Mouse (Mus musculus) liver, embryonic 11.5 days (tissue): Measurements from ENCODE around the gene Cradd. TPM values are rescaled to one million over a fixed set of nuclear protein-coding genes. Genes with fewer than 3 reads are reported as not detected.

Experiments used
- ATAC-seq: fragments of 200-750 bp; cut with Nextera tagmentation; replicated peaks from 2 replicates; pipeline ENCODE4 v1.8.0; 2017; ENCODE audit warnings: moderate number of reproducible peaks, mild to moderate bottlenecking, moderate TSS enrichment, moderate library complexity; ENCODE audit not compliant: low FRiP score
- DNase-seq: peaks from one replicate; pipeline ENCODE4 v3.0.0-alpha.2; 2017; ENCODE audit warnings: low spot score
- H3K27ac ChIP-seq: fragments of 300-500 bp; sonication (generic); 2 replicates; pipeline ENCODE4 v1.5.1; 2014; ENCODE audit warnings: mild to moderate bottlenecking, low read depth, low read length, control low read depth
- H3K27me3 ChIP-seq: fragments of 300-500 bp; sonication (generic); replicated peaks from 2 replicates; pipeline ENCODE4 v1.6.1; 2014; ENCODE audit warnings: low read length, mixed read lengths; ENCODE audit not compliant: control insufficient read depth, insufficient read depth
- H3K36me3 ChIP-seq: fragments of 300-500 bp; sonication (generic); 2 replicates; pipeline ENCODE4 v1.6.1; 2014; ENCODE audit warnings: mild to moderate bottlenecking, low read length, moderate library complexity, mixed read lengths; ENCODE audit not compliant: control insufficient read depth, insufficient read depth
- H3K4me1 ChIP-seq: fragments of 300-500 bp; sonication (generic); replicated peaks from 2 replicates; pipeline ENCODE4 v1.6.1; 2014; ENCODE audit warnings: low read length, mixed read lengths; ENCODE audit not compliant: control insufficient read depth, insufficient read depth
- H3K4me2 ChIP-seq: fragments of 300-500 bp; sonication (generic); 2 replicates; pipeline ENCODE4 v1.6.1; 2014; ENCODE audit warnings: mild to moderate bottlenecking, control low read depth, moderate library complexity
- H3K4me3 ChIP-seq: fragments of 300-500 bp; sonication (generic); 2 replicates; pipeline ENCODE4 v1.5.1; 2014; ENCODE audit warnings: low read depth, low read length, control low read depth
- H3K9ac ChIP-seq: fragments of 300-500 bp; sonication (generic); 2 replicates; pipeline ENCODE4 v1.6.1; 2014; ENCODE audit warnings: low read depth, low read length, control low read depth
- H3K9me3 ChIP-seq: fragments of 300-500 bp; sonication (generic); 2 replicates; pipeline ENCODE4 v1.6.1; 2016; ENCODE audit warnings: low read length, inconsistent platforms, mixed read lengths; ENCODE audit not compliant: control insufficient read depth
- WGBS: fragments of 180-500 bp; shearing (Covaris S2); extraction: QIAGEN DNeasy Blood & Tissue Kit; methylation state at CpG from one replicate; pipeline ENCODE4 v1.1.7; 2014; 5-methylcytosine and 5-hydroxymethylcytosine counted together
- polyA plus RNA-seq: library from polyadenylated mRNA; unstranded; fragments of >200 nt; fragmentation: Nextera tagmentation; extraction: Ambion mirVana; gene quantifications from 2 replicates; pipeline ENCODE4 v1.2.1, GENCODE M21; 2014

Cradd gene
- polyA plus RNA-seq, 1 experiment from 2014 or later: 10.5 TPM

DNA sequence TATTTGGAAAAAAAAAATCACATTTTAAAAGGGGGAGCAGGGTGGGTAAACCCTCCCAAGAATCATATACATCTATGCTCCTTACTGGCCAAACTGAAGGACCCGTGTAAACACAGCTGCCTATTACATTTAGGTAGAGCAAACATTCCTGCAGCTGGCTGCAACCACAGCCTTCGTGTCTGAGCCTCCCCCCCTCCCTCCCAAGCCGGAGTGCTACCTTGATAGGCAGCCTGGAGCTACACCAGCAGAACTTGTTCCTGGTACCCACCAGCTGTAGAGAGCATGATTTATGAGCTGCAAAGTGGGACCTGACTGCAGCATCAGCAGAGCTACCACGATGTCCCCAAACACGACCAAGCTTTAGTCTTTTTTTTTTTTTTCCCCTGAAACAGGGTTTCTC, 9.9 kb downstream of the Cradd start:
- 31% methylated on average over 5 of the region's 5 CpGs for WGBS
- Histone ChIP-seq H3K9ac (no peak overlapping the region), H3K4me2 (no peak overlapping the region), H3K27ac (no peak overlapping the region), H3K36me3 (no peaks in the 10 kb centered on the region), H3K9me3 (no peaks in the 10 kb centered on the region), H3K4me3 (no peak overlapping the region), H3K4me1 (peaks cover 10% of the 10 kb centered on the region), H3K27me3 (no peaks in the 10 kb centered on the region)
- DNase-seq (no peak), ATAC-seq (no peak)

DNA sequence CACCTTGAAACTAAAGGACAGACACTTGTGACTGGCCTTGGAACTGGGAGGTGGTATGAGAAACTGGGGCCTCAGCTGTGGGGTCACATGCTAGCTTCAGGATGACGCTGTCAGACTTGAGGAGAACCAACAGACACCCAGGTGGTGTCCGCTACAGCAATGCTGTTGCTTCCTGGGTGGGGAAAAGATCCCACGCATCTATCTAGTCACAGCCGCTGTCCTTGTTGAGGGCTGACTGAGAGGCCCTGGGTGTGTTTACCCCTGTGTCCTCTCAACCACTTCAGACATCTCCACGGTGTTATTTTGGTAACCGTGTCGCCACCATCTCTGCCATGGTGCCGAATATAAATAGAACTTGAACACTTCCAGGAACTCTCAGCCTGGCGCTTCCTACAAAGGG, 10.4 kb downstream of the Cradd start:
- peaks cover 10% of the 10 kb centered on the region for H3K4me1 ChIP-seq
- WGBS: 57% methylated on average over 9 of the region's 9 CpGs
- H3K9ac ChIP-seq: no peak overlapping the region
- no peak overlapping the region for H3K4me2 ChIP-seq
- H3K27me3 ChIP-seq: no peaks in the 10 kb centered on the region
- no peaks in the 10 kb centered on the region for H3K9me3 ChIP-seq
- no peaks in the 10 kb centered on the region for H3K36me3 ChIP-seq
- no peak overlapping the region for H3K4me3 ChIP-seq
- ATAC-seq: no peak
- H3K27ac ChIP-seq: no peak overlapping the region
- DNase-seq: no peak

DNA sequence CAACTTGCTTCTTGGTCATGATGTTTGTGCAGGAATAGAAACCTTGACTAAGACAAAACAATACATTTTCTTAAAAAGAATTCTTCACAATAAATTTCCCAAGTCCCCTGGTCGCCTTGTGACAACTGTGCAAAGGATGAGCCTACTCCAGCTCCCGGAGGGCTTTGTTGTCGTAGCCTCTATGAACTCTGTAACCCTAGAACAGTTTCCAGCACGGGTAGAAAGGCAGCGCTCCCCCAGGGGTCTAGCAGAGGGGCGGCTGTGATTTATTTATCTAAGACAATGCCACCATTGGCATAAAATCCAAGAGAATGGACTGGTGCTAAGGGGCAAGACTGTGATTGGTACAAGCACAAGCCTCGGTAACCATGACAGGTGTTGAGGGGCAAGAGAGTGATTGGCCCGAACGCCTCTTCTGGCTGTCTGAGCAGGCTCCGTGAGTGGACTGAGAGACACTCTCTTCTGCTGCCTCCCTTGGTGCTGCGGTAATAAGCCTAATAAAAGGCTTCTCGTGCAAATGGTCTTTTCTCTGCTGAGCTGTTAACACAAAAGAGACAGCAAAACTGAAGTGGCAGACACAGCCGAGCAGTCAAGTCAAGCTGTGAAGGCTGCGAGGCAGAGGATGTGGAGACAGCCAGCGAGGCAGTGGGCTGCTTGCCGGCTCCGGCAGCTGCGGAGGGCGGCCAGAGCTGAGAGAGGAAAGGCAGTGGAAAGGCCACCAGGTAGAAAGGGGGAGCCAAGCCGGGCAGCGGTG, 13.1 kb downstream of the Cradd start:
- ATAC-seq (no peak), DNase-seq (no peak)
- Histone ChIP-seq H3K9me3 (no peaks in the 10 kb centered on the region), H3K9ac (no peak overlapping the region), H3K27me3 (no peaks in the 10 kb centered on the region), H3K36me3 (no peaks in the 10 kb centered on the region), H3K4me2 (no peak overlapping the region), H3K27ac (no peak overlapping the region), H3K4me3 (no peak overlapping the region), H3K4me1 (0 out of 2 replicates have a peak, but pooled peaks cover 3% of the 10 kb centered on the region)
- 52% methylated on average over 21 of the region's 21 CpGs for WGBS

DNA sequence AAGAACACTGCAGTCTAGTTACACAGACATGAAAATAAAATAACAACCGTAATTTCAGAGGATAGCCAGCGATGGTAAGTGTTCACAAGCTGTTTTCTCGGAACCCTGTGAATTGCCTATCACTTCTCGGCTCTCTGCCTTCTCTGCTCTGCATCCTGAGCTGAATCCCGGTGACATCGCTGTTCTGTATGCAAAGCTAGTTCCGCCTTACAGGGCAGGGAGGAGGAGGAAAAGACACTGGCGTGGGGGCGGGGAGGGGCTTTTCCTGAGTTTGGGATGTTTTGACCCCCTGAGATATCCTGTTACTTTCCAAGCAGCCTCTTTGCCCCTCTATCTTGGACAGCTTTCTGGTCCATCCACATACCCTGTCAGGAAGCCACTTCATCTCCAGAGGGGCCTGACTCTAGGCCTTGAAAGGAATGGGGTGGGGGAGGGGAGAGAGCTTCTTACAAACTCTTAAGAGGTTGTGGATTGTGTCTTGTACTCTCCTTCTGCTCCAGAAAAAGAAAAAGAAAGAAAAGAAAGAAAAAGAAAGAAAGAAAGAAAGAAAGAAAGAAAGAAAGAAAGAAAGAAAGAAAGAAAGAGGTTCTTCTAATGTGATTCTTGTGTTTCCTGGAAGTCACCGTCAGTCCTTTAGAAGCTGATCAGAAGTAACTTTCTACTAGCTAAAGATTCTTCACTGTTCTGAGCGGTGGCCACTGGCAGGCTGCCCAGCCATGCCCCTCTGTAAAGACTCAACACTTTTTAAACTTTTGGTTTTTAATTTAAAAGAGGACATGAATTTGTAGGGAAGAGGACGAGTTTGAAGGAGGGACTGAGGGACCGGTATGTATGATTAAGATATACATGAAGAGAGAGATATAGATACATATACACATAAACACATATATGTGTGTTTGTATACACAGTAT, 14.3 kb downstream of the Cradd start:
- Histone ChIP-seq H3K4me2 (no peak overlapping the region), H3K4me3 (no peak overlapping the region), H3K4me1 (0 out of 2 replicates have a peak, but pooled peaks cover 3% of the 10 kb centered on the region), H3K27me3 (no peaks in the 10 kb centered on the region), H3K9me3 (no peaks in the 10 kb centered on the region), H3K27ac (no peak overlapping the region), H3K36me3 (no peaks in the 10 kb centered on the region), H3K9ac (no peak overlapping the region)
- DNase-seq (no peak), ATAC-seq (no peak)
- WGBS: 43% methylated on average over 13 of the region's 13 CpGs

DNA sequence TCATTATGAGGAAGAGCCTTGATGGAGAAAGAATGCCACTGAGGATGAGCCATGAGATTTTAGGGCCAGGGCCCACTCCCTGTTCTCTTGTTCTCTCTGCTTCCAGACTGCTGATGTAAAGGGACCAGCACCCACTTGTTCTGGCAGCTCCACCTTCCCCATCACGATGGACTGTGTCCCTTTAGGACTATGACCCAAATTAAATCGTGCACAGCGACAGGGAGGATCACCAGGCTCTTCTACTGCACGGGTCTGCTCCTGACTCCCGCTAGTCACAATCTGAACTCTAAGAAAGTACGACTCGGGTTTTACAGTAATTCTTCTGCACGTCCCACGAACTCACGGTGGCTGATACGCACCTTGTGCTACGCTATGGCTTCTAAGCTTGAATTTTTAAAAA, 14.9 kb downstream of the Cradd start:
- Histone ChIP-seq H3K4me3 (no peak overlapping the region), H3K4me2 (no peak overlapping the region), H3K27me3 (no peaks in the 10 kb centered on the region), H3K36me3 (no peaks in the 10 kb centered on the region), H3K9me3 (no peaks in the 10 kb centered on the region), H3K9ac (no peak overlapping the region), H3K4me1 (peaks cover 4% of the 10 kb centered on the region), H3K27ac (no peak overlapping the region)
- ATAC-seq (no peak), DNase-seq (no peak)
- WGBS: 76% methylated on average over 12 of the region's 12 CpGs

DNA sequence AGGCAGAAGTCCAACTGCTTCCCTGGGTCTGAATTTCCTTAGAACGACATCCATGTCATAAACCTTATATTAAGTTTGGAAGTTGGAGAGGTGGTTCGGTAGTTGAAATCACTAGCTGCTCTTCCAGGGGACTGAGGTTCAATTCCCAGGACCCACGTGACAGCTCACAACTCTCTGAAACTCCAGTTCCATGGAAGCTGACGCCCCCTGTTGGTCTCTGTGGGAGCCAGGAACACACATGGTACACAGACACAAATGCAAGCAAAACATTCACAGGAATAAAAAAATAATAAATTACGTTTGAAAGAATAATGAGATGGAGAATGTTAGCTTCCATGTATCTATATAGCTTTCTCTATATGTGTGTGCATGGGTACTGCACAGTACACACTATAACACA, 16.0 kb downstream of the Cradd start:
- no peak overlapping the region for H3K9ac ChIP-seq
- WGBS: 79% methylated on average over 5 of the region's 5 CpGs
- no peak for DNase-seq
- H3K9me3 ChIP-seq: no peaks in the 10 kb centered on the region
- H3K4me3 ChIP-seq: no peak overlapping the region
- no peak overlapping the region for H3K27ac ChIP-seq
- ATAC-seq: no peak
- H3K27me3 ChIP-seq: no peaks in the 10 kb centered on the region
- H3K4me2 ChIP-seq: no peak overlapping the region
- peaks cover 4% of the 10 kb centered on the region for H3K4me1 ChIP-seq
- H3K36me3 ChIP-seq: no peaks in the 10 kb centered on the region

DNA sequence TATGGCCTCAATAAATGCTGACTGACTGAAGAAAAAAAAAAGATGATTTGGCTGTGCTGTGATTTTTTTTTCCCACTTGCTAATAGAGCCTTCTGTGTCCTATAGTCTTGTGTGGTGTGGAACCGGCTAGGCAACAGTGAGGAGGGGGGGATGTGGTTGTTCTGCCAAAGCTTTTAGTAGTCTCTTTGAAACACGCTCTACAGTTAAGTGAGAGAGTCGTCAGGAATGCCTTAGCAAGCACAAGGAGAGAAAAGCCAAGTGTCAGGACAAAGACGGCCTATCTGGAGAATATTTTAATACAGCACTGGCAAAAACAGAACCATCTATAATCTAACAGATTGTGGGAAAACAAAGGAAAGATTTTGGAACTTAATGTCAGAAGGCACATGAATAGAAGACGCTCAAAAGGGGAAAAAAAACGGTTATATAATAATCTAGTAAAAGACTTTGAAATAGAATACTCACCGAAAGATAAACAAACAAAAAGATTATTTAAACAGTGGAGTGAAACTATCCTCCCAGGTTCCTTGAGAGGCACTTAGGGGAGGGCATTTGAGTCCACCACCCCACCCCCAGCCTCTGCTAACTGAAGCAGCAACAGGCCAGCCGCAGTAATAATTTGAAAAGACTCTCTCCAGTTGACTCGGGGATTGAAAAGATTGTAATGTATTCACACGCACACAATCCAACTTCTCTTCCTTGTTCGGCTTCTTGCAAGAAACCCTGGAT, 16.9 kb downstream of the Cradd start:
- H3K4me3 ChIP-seq: no peak overlapping the region
- DNase-seq: no peak
- no peaks in the 10 kb centered on the region for H3K27me3 ChIP-seq
- no peak overlapping the region for H3K9ac ChIP-seq
- no peak overlapping the region for H3K4me2 ChIP-seq
- no peak for ATAC-seq
- no peak overlapping the region for H3K27ac ChIP-seq
- H3K4me1 ChIP-seq: peaks cover 4% of the 10 kb centered on the region
- H3K36me3 ChIP-seq: no peaks in the 10 kb centered on the region
- 66% methylated on average over 11 of the region's 11 CpGs for WGBS
- H3K9me3 ChIP-seq: no peaks in the 10 kb centered on the region

DNA sequence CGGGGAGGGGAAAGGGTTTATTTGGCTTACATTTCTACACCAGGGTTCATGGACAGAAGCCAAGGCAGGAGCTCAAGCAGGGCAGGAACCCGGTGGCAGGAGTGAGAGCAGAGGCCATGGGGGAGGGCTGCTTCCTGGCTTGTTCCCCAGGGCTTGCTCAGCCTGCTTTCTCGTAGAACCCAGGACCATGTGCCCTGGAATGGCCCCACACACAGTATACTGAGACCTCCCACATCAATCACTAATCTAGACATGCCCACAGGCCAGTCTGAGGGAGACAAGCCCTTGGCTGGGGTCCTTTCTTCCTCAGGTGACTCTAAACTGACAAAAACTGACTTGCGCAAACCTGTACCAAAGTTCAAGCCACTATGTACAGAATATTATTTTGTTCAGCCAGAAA, 19.7 kb downstream of the Cradd start:
- H3K4me2 ChIP-seq: no peak overlapping the region
- no peaks in the 10 kb centered on the region for H3K27me3 ChIP-seq
- H3K9me3 ChIP-seq: no peaks in the 10 kb centered on the region
- no peaks in the 10 kb centered on the region for H3K36me3 ChIP-seq
- no peak overlapping the region for H3K4me3 ChIP-seq
- 50% methylated on average over 4 of the region's 4 CpGs for WGBS
- H3K9ac ChIP-seq: no peak overlapping the region
- peaks cover 4% of the 10 kb centered on the region for H3K4me1 ChIP-seq
- no peak overlapping the region; the same call in 1 of the 2 replicates for H3K27ac ChIP-seq
- ATAC-seq: no peak
- no peak for DNase-seq
